Mouse (Mus musculus): ENCODE results near the gene Clps.
"Not testable (repeated sequence)": the region's sequence is repeated elsewhere in the genome, so short reads cannot be mapped to it uniquely, and the experiment has no call there.

Clps gene

DNA sequence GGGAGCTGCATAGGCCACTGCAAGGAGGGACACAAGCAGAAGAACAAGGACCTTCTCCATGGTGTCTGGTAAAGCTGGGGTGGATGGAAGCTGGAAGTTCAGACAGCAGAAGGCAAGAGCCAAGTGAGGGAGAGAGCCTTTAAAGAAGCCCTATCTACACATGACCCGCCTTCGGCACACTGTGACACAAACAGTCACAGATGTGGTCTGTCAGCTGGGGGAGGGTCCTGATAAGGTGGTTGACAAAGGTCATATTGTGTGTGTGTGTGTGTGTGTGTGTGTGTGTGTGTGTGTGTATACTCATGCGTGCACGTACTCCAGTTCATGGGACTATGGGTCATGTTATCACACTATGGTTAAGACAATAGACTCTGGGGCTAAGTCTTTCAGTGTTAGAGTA is at the start of gene Clps:
Gene Clps, minus strand, starts transcription at position 169 of the 400 bp plus-strand sequence.
- DNase-seq (ENCODE audit: low spot score), result no peak

- no peak for DNase-seq (ENCODE audit: low spot score)
These were observed 49.0 kb upstream of the Clps start for GRCm38 (mm10) chr17:28609543-28609942.

DNA sequence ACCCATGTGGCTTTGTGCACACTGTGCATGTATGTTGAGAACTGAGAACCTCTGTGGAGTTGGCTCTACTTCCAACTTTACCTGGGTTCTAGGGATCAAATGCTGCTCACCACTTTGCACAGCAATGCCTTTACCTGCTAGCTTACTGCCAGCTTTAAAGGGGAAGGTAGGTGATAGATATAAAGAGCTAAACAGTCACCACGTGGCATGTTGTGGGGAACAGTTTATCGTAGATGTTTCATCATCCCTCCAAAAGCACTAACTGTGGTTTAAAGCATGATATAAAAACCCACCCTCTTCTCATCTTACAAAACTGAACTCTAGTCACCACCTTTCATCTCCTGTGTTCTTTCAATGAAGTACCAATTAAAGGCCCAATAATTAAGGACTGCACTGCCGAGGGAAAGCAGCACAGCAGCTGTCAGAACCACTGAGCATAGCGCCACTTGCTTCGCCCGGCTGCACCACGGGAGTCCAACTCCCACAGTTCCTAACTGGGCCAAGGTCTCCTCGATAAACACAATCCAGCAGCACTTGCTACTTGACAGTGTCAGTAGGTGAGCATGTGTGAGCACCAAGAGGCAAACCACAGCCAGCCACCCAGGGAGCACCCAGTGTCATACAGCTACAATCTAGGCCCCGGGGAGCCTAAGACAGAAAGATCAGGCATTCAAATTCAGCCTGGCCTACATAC is 41.1 kb upstream of the Clps start:
- peak; percentile 27 for DNase-seq (ENCODE audit: low spot score)

GRCm38 (mm10) chr17:28600780-28601179 is 40.2 kb upstream of the Clps start:
- DNase-seq (ENCODE audit: low spot score), result no peak

DNA sequence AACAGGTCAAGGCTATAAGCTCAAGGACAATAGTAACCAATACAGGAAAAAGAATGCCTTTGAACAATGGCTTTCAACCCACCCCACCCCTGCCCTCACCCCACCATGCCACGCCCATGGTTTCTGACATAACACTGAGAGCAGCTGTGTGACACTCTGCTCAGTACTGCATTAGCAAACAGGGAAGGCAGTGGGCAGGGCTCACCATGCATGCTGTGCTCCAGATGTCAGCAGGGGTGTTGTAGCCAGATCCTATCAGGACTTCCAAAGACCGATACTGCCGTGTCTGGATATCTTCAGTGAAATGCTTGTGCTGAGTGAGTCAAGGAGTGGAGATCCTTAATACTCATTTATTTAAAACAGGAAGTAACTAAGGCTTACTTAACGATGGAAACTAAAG is 33.4 kb upstream of the Clps start:
- no peak for DNase-seq (ENCODE audit: low spot score)

DNA sequence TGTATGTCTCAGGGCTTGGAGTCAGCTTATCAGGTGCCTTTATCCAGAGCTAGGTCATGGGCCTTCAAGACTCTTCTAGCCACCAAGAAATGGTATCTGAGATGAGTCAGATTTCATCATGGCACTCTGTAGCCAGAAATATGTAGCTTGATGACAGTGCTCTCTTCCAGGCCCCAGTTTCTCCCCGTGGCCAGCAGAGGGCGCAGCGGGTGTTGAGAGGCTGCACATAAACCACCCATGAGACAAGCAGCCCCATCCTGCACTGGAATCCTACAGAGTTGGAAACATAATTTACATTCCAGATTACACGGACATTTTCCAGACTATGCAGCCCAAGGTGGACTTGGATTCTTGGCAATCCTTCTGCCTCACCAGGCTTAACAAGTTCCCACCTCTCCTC is 32.4 kb upstream of the Clps start:
- peak; percentile 45 for DNase-seq (ENCODE audit: low spot score)

- peak; percentile 82 for DNase-seq (ENCODE audit: low spot score)
These were observed 30.9 kb upstream of the Clps start for GRCm38 (mm10) chr17:28591476-28591875.

DNA sequence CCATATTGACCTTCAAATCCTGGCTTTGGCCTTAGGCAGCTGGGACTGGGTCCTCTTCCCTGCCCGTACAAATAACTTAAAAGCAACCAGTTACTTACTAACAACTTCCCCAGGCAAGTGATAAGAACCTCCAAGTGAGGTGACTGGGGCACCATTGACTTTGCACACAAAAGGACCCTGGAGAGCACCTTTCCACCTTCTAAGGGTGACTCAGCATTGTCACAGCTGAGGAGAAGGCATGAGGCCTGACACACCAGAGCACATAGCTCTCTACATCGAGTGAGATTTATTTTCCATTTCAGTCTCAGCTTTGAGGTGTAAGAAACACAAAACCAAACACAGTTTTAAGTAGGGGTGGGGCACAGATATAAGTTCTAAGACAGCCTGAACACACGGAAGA is 30.0 kb upstream of the Clps start:
- DNase-seq (ENCODE audit: low spot score), result no peak

DNA sequence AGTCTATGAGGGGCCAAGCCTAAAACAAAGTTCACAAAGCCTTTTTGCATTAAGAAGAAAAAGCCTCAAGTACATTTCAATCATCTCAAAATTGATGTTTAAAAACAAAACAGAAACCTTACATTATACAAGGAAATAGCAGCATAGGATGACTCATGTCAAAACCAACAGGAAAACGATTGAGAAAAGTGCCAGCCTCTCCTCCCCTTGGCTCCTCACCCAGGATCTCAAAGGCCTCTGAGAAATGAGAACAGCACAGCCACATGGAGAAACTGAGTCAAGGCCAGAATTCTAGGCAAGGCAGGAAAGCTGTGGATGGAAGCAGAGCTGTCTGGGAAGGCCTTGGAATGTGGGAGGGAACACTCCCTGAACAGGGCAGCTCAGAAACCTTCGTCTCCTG is 28.0 kb upstream of the Clps start:
- DNase-seq (ENCODE audit: low spot score), result no peak

DNA sequence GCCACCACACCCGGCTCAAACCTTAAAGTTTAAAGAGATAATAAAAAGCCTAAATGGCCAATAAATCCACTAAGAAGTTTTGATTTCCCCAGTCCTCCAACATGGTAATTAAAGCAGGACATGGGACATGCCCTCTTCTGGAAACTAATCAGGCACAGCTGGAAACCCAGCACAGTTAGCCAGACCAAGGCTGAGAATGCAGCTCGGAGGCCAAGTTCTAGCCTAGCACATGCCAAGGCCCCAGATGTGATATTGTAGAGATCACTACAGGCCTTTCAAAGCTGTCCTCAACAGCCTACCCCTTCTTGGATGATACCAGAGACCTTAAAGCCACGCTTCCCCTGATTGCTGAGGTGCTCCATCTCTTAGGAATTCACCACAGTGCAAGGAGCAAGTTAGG is 25.9 kb upstream of the Clps start:
- no peak for DNase-seq (ENCODE audit: low spot score)

DNA sequence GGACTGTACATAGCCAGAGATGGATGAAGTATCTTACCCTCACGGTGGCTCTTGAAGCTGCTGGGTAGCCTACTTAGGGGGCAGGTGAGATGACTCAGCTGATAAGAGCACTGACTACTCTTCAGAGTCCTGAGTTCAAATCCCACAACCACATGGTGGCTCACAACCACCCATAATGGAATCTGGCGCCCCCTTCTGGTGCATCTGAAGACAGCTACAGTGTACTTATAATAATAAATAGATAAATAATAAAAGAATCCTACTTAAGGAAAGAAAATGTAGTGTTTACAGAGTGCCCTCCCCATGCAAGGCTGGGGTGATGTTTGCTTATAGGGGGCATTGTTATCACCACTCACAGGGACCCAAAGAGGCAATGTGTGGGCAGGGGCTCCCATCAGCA is 20.5 kb upstream of the Clps start:
- no peak for DNase-seq (ENCODE audit: low spot score)

DNA sequence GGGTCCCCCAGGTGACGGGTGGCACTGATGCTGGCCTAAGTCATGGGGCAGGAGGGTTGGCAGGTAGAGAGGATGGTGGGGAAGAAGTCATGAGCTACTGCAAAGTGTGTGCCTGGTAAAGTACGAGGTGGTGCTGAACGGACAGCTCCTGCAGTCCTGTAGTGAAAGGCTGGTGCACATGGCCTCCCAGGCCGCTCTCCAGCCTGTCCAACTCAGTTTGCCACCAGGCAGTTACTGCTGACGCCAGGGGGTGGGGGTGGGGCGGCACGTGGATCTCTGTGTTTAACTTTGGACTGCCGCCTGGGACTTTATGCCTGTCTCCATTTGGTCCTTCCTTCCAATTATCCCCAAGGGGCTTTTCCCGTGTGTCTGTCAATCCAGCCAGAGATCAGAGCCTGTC is 19.8 kb upstream of the Clps start:
- peak; percentile 36 for DNase-seq (ENCODE audit: low spot score)

GRCm38 (mm10) chr17:28575244-28576125 is 14.9 kb upstream of the Clps start, which contains the start of gene Lhfpl5:
Gene Lhfpl5, plus strand, starts transcription at chr17:28575641.
- DNase-seq (ENCODE audit: low spot score), result no peak

- no peak for DNase-seq (ENCODE audit: low spot score)
These were observed 12.4 kb upstream of the Clps start for GRCm38 (mm10) chr17:28572941-28573340.

GRCm38 (mm10) chr17:28572521-28572920 is 12.0 kb upstream of the Clps start:
- no peak for DNase-seq (ENCODE audit: low spot score)

GRCm38 (mm10) chr17:28571868-28572267 is 11.3 kb upstream of the Clps start:
- no peak for DNase-seq (ENCODE audit: low spot score)

DNA sequence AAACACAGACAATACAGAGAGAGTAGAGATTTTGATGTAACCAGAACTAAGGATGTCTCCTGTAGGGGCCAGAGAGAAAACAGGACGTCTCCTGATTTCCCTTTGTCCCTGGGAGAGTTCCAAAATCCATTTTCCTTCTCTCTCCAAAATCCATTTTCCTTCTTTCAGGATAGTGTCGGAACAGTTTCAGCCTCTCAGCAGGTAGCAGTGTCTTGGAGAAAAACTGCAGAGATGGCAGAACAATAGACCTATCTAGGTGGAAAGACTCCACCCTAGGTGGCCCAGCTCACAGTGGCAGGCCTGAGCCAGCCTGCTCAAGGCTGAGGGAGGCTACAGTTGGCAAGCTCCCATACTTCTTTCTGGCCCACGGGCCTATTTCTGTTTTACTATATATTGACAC is 7.0 kb upstream of the Clps start:
- no peak for DNase-seq (ENCODE audit: low spot score)

GRCm38 (mm10) chr17:28565181-28565580 is 4.6 kb upstream of the Clps start:
- DNase-seq (ENCODE audit: low spot score), result no peak

- no peak for DNase-seq (ENCODE audit: low spot score)
These were observed 1.0 kb upstream of the Clps start for GRCm38 (mm10) chr17:28561613-28562012.

GRCm38 (mm10) chr17:28557772-28558171 is 2.8 kb downstream of the Clps start:
- no peak for DNase-seq (ENCODE audit: low spot score)

DNA sequence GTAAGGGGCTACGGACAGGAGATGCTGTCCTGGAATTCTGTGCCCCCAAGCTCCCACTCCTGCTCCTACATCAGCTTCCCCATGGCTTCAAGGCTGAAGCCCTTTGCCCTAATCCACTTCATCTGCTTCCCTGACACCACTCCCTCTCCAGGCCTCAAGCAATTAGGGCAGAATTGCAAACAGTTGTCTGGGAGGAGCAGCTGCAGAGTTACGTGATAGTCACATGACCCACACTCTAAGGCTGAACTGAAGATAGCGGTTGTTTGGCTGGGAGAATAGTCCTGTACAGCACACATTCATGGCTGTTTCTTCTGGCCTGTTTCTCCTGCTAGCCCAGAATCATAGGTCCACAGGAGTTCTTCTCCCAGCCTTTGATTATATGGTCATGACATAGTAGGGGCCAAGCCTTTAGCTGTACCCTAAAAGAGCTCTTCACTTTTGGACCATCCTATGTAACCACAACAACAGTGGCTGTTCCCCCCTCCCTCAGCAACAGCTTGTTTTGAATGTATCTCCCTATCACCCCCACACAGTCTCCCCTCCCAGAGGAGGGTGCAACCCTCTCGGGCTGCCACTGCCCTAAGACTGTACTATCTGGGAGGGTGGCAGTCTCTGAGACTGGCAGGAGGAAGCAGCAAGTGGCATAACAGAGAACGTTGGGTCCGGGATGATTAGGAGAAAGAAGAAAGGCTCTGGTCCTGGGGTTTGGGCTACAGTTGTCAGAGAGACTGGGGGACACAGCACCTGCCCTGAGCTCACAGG is 3.8 kb downstream of the Clps start:
- no peak for DNase-seq (ENCODE audit: low spot score)

GRCm38 (mm10) chr17:28554021-28554420 is 6.5 kb downstream of the Clps start:
- not testable (repeated sequence) for DNase-seq (ENCODE audit: low spot score)

Data from ovary, adult 18-20 months (tissue).